Mouse (Mus musculus) monocyte, adult 2 months (primary cell): ENCODE measurements around the gene Trpc7.
A peak's percentile ranks its signal among the peaks of the same experiment; 100 is the strongest.

ENCODE experiments used
- DNase-seq, 2 experiments: peaks; one replicate each; pipeline ENCODE4 v3.0.0; 2022; ENCODE audit warnings: low spot score in 2 of 2, low read depth in 1 of 2

Trpc7 gene

GRCm38 (mm10) chr13:56895893-56896292 lies at the start of gene Trpc7:
Trpc7 (minus strand) TSS chr13:56895993.
- DNase-seq = no peak

- no peak for DNase-seq
These were observed 43.5 kb upstream of the Trpc7 start for GRCm38 (mm10) chr13:56939261-56939660.

DNA sequence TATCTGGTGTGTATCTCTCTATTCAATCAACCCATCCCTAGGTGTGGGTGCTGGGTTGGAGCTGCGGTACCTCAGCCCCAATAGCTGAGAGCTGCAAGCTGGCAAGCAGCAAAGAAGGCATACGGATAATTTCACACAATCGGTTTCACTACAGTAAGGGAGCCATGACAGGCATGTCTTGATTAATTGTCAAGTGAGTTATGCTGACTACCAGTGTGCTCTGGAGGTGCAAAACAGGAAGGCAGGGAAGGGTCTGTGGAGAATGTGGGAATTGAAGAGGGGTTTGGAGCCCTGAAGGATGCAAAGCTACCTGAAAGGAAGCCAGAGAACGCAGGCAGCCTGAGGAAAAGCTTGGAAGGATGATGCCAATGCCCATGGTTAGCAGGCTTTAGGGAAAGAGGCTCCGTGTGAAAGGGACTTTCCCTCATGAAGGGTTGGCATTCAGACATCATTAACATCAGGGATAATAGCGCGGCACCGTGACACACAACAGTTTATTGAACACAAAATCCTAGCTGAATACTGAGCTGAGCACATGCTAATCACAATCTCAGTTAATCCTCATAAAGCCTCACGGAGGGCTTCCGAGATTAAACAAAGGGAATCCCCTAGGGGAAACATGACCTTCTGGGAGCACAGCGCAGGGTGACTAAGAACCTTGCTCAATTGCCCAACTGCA lies 38.2 kb upstream of the Trpc7 start:
- no peak for DNase-seq

- no peak for DNase-seq
These were observed 34.6 kb upstream of the Trpc7 start for GRCm38 (mm10) chr13:56930421-56930820.

- no peak for DNase-seq
These were observed 27.2 kb upstream of the Trpc7 start for GRCm38 (mm10) chr13:56922976-56923375.

- DNase-seq = no peak
These were observed 25.5 kb upstream of the Trpc7 start for GRCm38 (mm10) chr13:56921251-56921650.

GRCm38 (mm10) chr13:56914721-56915120 lies 18.9 kb upstream of the Trpc7 start:
- no peak for DNase-seq

- DNase-seq = no peak
These were observed 15.3 kb upstream of the Trpc7 start for GRCm38 (mm10) chr13:56911093-56911492.

GRCm38 (mm10) chr13:56895386-56895785 lies 407 bp downstream of the Trpc7 start:
- no peak for DNase-seq

DNA sequence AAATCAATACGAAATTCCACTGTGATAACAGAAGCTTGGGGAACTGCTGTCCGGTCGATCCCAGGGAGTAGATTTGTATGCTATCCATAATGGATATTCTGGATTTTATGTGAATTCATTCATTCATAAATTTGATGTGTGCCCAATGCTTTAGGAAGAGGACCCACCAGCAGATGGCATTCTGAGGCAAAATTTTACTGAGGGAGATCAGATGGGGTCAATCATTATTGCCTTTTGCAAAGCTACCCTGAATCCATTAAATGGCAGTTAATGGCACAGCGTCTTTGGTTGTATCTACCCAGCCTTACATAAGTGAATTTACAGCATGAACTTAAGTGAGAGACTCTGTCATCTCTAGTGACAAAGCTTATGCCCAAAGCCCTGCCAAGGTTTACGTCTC lies 1.2 kb downstream of the Trpc7 start:
- no peak for DNase-seq

DNA sequence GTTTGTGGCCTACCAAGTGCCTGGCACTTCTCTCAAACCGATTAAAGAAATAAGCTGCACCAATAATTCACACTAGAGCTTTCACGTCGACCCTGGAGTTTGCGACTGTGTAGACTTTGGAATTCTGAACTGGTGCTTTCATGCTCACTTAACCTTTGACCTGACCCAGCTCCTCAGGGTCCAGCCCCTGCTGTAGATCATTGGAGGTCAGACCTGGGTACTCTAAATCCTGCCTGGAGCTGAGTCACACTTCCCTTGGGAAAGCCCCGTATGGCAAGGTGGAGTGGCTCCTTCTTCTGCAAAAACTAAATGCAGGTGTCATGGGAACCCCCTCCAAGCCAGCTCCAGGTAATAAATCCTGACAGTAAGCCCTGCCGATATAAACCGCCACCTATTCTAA lies 5.9 kb downstream of the Trpc7 start:
- DNase-seq = no peak

DNA sequence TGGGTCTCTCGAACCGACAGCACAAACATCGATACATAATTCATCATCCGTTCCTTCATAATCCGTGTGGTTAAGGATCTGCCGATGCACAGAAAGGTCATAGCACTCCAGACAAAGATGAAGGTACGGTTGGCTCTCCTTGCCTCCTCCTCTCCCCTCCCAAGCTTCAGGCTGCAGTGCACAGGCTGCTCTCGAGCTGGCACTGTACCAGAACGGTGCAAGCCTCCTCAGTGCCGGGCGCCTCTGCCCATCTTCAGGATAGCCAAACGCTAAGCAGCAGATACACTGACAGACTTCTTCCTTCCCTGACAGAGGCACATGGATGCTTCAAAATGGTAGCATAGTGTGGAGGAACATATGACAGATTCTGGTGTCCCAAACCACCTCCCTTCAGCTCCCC lies 12.9 kb downstream of the Trpc7 start:
- DNase-seq = no peak

GRCm38 (mm10) chr13:56864567-56864966 lies 31.2 kb downstream of the Trpc7 start:
- no peak for DNase-seq

GRCm38 (mm10) chr13:56862011-56862410 lies 33.8 kb downstream of the Trpc7 start:
- no peak for DNase-seq

DNA sequence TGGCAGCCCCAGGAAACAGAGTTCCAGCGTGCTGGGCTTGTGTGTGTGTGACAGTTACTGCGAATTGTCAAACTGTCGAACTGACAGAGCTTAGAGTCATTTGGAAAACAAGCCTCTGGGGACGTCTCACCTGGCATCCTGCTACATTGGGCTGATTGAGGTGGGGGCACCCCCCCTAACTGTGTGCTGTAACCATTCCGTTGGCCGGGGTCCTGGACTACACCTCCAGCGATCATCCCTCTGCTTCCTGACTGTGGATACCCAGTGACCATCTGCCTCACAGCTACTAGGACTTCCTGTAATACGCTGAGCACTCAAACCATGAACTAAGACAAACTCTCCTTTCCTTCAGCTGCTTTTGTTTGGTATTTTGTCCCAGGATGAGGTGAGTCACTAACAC lies 41.3 kb downstream of the Trpc7 start:
- no peak for DNase-seq

GRCm38 (mm10) chr13:56853436-56853835 lies 42.4 kb downstream of the Trpc7 start:
- no peak for DNase-seq

DNA sequence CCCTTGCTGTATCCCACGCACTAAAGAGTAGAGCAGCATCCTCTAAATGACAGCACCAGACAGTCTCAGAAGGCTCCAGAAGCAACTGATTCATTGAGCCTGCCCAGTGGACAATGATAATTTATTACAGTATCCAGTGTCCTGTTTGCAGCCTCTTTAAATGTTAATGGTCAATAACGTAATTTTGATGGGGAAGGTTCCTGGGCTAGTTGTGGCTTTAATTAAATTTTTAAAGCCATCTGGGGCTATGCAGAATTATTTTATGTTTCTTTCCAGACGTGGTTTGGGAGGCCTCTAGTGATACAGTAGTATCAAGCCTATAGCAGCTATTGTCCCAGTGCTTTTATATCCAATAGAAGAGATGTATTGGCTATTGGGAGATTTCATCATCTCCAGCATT lies 49.9 kb downstream of the Trpc7 start:
- no peak for DNase-seq

DNA sequence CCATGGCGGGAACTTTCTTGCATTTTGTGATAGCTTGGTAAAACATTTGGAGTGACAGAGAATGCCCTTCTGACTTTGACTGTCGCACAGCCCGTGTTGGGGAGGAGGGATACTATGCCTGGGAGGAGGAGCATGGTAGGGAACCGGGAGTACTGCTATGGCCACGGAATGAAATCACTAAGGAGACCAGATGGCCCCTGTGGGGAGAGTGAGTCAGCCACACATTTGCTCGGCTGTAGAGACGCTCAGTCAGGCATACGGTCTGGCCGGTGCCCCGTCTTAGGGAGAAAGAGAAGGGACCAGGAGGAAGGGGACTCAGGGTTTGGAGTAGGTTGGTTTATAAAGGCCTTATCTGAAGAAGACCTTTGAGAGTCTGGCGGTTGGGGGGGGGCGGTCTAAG lies 80.3 kb downstream of the Trpc7 start:
- DNase-seq = no peak

GRCm38 (mm10) chr13:56806776-56807490 lies 88.9 kb downstream of the Trpc7 start:
- peak in 1 of 2 experiments; percentile 7 for DNase-seq

- DNase-seq = no peak
These were observed 90.7 kb downstream of the Trpc7 start for GRCm38 (mm10) chr13:56805131-56805530.

DNA sequence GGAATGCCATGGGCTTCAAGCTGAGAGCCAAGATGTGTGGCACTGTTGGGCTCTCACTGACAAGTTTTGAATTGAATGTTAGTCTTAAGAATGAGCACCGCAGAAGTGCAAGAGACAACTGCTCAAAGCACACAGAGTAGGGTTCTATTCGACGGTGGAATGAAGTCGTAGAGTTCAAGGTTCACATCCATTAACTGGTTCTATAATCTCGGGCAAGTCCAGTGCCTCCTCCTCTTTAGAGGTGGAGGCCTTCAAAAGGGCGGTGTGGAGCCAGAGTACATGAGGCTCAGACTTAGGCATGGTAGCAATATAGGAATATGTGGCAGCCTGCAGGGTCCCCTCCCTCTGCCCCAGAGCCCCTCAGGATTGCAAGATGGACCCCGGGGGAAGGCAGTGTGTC lies 98.3 kb downstream of the Trpc7 start:
- no peak for DNase-seq

DNA sequence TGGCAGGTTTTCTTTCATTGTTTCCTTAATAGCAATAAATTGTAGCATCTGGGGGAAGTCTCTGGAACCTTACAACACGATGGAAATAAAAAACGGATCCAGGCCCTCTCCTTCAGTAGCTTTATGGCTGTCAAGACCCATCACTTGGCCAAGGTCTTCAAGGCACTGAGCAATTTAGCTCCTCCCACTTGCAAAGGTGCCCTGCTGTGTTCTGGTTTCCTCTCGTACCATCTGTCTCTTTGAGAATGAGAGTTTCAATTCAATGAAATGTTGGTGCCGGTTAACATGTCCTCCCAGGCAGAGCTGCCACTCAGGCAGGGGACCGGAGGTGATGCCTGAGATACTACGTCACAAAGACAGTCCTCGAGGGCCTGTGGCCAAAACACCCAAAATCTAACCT lies 100.3 kb downstream of the Trpc7 start:
- DNase-seq = no peak

- DNase-seq = no peak
These were observed 101.4 kb downstream of the Trpc7 start for GRCm38 (mm10) chr13:56794441-56794840.
